Mouse (Mus musculus) forebrain, embryonic 15.5 days (tissue): ENCODE results near the gene Nav2. TPM values are rescaled to one million over a fixed set of nuclear protein-coding genes. Genes with fewer than 3 reads are reported as not detected.
A peak's percentile ranks its signal among the peaks of the same experiment; 100 is the strongest.

Source experiments
- ATAC-seq: fragments of 200-750 bp; cut with Nextera tagmentation; replicated peaks from 2 replicates; pipeline ENCODE4 v1.8.0; 2017; ENCODE audit warnings: mild to moderate bottlenecking, moderate TSS enrichment, moderate library complexity
- H3K27ac ChIP-seq: fragments of 300-500 bp; sonication (generic); replicated peaks from 2 replicates; pipeline ENCODE4 v1.5.1; 2015; ENCODE audit warnings: mild to moderate bottlenecking, inconsistent platforms
- H3K27me3 ChIP-seq: fragments of 300-500 bp; sonication (generic); 2 replicates; pipeline ENCODE4 v1.6.1; 2015; ENCODE audit warnings: inconsistent platforms
- H3K36me3 ChIP-seq: fragments of 300-500 bp; sonication (generic); 2 replicates; pipeline ENCODE4 v1.6.1; 2015; ENCODE audit warnings: mild to moderate bottlenecking, inconsistent platforms
- H3K4me1 ChIP-seq: fragments of 300-500 bp; sonication (generic); 2 replicates; pipeline ENCODE4 v1.6.1; 2015; ENCODE audit warnings: inconsistent platforms
- H3K4me2 ChIP-seq: fragments of 300-500 bp; sonication (generic); replicated peaks from 2 replicates; pipeline ENCODE4 v1.6.1; 2015; ENCODE audit warnings: mild to moderate bottlenecking, inconsistent platforms
- H3K4me3 ChIP-seq: fragments of 300-500 bp; sonication (generic); 2 replicates; pipeline ENCODE4 v1.5.1; 2015; ENCODE audit warnings: mild to moderate bottlenecking, inconsistent platforms
- H3K9ac ChIP-seq: fragments of 300-500 bp; sonication (generic); replicated peaks from 2 replicates; pipeline ENCODE4 v1.6.1; 2015; ENCODE audit warnings: mild to moderate bottlenecking, inconsistent platforms
- H3K9me3 ChIP-seq: fragments of 300-500 bp; sonication (generic); 2 replicates; pipeline ENCODE4 v1.6.1; 2016; ENCODE audit warnings: inconsistent platforms
- WGBS: fragments of 180-500 bp; shearing (Covaris S2); methylation state at CpG from one replicate; pipeline ENCODE4 v1.1.7; 2015; ENCODE audit warnings: mixed read lengths; 5-methylcytosine and 5-hydroxymethylcytosine counted together
- polyA plus RNA-seq: library from polyadenylated mRNA; unstranded; fragments of >200 nt; fragmentation: Nextera tagmentation; extraction: Ambion mirVana; gene quantifications from 2 replicates; pipeline ENCODE4 v1.2.1, GENCODE M21; 2015

Nav2 gene
- polyA plus RNA-seq, 1 experiment from 2014 or later: 27.3 TPM

DNA sequence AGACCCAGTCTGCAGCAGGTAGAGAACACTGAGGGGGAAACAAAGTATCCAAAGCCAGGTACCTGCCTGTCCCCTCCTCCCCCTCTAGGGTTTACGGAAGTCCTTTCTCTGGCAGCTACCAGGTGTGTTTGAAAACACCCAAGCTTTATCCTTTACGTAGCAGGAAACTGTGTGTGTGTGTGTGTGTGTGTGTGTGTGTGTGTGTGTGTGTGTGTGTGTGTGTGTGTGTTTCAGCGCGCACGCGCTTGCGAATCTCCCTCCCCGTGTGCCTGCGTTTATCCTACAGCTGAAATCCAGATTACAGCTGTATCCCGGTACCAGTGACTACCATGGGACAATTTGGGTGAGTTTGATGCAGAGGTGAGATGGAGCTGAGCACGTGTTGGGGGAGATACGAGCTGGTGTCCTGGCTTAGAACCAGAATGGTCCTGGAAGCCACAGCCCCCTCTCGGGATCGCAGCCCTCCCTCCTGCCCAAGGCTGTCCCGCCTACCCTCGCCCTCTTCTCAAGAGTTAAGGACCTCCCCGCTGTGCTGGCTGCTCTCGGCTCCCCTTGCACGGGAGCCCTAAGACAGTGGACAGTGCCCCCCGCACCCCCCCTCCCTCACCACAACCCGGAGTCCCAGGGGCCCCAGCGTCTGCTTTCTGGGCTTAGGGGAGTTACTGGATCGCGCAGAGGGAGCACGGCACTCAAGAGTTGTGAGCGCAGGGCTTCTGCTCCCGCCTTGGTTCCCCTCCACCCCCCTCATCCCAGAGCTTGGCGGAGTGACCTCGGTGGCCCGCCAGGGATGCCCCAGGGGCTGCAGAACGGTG is 395.3 kb downstream of the Nav2 start:
- peak; percentile 66 for ATAC-seq
- Histone ChIP-seq H3K9ac (0 out of 2 replicates have a peak overlapping the region, but pooled peaks have one; percentile 13), H3K36me3 (no peaks in the 10 kb centered on the region), H3K4me1 (peaks cover 14% of the 10 kb centered on the region), H3K9me3 (no peaks in the 10 kb centered on the region), H3K4me3 (peak overlapping the region; percentile 37), H3K27me3 (no peaks in the 10 kb centered on the region), H3K4me2 (peak overlapping the region; percentile 66), H3K27ac (no peak overlapping the region)
- under 1% methylated on average over 31 of the region's 31 CpGs for WGBS

DNA sequence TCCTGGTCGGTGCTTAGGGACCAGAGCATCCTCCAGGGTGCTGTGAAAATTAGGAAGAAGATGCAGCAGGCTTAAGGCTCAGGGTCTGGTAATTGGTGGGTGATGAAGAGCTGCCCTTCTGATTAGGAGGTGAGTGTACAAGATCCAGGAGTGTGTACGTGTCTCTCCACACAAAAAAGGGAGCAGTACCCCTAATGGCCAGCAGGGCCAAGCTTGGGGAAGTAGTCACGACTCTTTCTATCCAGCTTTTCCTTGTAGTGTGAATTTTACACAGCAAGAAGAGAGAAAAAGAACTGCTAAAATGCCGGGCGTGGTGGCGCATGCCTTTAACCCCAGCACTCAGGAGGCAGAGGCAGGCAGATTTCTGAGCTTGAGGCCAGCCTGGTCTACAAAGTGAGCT is 399.2 kb downstream of the Nav2 start:
- 82% methylated on average over 6 of the region's 6 CpGs for WGBS
- H3K9ac ChIP-seq: no peak overlapping the region
- no peaks in the 10 kb centered on the region for H3K27me3 ChIP-seq

DNA sequence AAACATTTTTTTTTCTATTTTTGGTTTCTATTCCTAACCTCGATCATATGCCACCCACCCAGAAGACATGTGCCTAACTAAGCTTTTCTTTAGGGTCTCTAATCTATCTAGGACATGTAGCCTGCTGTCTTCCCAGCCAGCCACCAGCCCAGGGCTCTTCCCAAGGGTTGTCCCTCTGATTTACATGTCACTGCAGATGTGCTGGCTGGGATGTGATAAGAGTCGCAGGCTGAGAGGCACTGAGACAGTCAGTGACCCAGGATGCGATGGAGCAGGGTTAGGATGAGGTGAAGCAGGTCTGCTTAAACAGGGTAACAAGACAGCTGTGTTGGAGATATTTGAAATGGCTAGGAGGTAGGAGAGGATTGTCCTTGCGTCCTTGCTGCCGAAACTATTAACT is 401.2 kb downstream of the Nav2 start:
- Histone ChIP-seq H3K27ac (no peak overlapping the region), H3K9me3 (no peaks in the 10 kb centered on the region), H3K4me1 (peaks cover 4% of the 10 kb centered on the region; the same call in 1 of the 2 replicates), H3K36me3 (no peaks in the 10 kb centered on the region), H3K4me3 (no peak overlapping the region), H3K4me2 (no peak overlapping the region), H3K27me3 (no peaks in the 10 kb centered on the region), H3K9ac (no peak overlapping the region)
- 78% methylated on average over 5 of the region's 5 CpGs for WGBS
- ATAC-seq: no peak

More for the DNA sequence above, 399.2 kb downstream of the Nav2 start:
- Histone ChIP-seq H3K36me3 (no peaks in the 10 kb centered on the region), H3K4me3 (no peak overlapping the region), H3K4me1 (peaks cover 14% of the 10 kb centered on the region), H3K4me2 (no peak overlapping the region), H3K27ac (no peak overlapping the region), H3K9me3 (no peaks in the 10 kb centered on the region)
- no peak for ATAC-seq

DNA sequence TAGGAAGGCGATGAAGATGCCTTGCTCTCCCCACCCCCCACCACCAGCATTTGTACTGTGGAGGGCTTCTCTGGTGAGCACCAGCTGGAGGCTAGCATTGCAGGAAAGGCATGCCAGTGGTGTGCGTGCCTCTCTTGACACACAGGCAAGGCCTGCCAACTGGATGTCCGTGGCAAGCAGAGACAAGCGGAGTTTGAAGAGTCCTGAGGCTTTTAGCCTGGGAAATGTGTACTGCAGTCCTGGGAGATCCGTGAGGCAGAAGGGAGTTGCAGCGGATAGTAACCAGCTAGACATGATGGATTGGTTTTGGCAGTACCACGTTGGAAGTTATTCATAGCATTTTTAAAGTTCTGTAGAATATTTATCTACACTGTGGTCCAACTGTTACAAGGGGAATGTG is 405.4 kb downstream of the Nav2 start:
- Histone ChIP-seq H3K36me3 (no peaks in the 10 kb centered on the region), H3K27me3 (no peaks in the 10 kb centered on the region), H3K4me3 (no peak overlapping the region), H3K4me2 (no peak overlapping the region), H3K9me3 (no peaks in the 10 kb centered on the region), H3K9ac (no peak overlapping the region), H3K27ac (no peak overlapping the region), H3K4me1 (no peaks in the 10 kb centered on the region)
- ATAC-seq: no peak
- WGBS: 81% methylated on average over 7 of the region's 7 CpGs

DNA sequence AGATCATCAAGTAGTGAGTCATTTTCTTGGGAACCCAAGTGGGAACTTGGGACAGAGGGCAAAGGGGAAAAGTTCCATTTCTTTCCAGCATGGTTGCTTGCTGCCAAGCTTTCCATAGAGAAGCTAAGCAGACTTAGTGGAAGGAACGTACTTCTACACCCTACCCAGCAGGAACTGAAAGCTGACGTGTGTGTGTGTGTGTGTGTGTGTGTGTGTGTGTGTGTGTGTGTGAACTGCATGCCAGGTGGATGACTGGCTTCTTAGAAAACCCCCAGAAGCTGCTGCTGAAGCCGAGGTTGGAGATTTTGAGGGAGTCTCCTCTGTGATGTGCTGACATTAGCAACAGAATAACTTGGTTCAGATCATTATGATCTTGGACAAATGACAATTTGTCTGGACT is 406.5 kb downstream of the Nav2 start:
- H3K9ac ChIP-seq: no peak overlapping the region
- no peak overlapping the region for H3K4me3 ChIP-seq
- no peaks in the 10 kb centered on the region for H3K27me3 ChIP-seq
- no peak for ATAC-seq
- H3K9me3 ChIP-seq: no peaks in the 10 kb centered on the region
- no peaks in the 10 kb centered on the region for H3K36me3 ChIP-seq
- no peaks in the 10 kb centered on the region for H3K4me1 ChIP-seq
- no peak overlapping the region for H3K4me2 ChIP-seq
- 76% methylated on average over 3 of the region's 3 CpGs for WGBS
- H3K27ac ChIP-seq: no peak overlapping the region

DNA sequence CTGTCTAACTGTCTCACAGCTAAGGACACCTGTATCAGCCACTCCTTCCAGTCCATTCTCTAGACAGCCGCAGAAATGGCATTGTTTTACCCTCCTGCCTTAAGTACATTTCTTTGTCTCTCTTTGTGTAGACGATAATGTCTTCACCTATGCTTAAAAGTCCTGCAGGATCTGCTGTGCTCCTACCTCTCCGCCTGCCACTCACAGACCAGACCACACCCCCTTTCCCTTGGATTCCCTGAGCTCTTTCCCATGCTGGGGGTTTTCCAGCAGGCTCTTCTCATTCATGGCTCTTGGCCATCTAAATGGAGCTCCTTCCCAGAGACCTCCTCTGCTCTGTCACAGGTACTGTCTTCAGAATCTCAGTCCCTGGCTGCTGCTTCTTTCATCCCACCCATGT is 408.1 kb downstream of the Nav2 start:
- ATAC-seq: no peak
- no peaks in the 10 kb centered on the region for H3K36me3 ChIP-seq
- peaks cover 3% of the 10 kb centered on the region; the same call in 1 of the 2 replicates for H3K4me1 ChIP-seq
- H3K27ac ChIP-seq: no peak overlapping the region
- no peak overlapping the region for H3K9ac ChIP-seq
- H3K4me2 ChIP-seq: no peak overlapping the region
- WGBS: 75% methylated on average over 3 of the region's 3 CpGs
- no peaks in the 10 kb centered on the region for H3K27me3 ChIP-seq
- H3K9me3 ChIP-seq: no peaks in the 10 kb centered on the region
- no peak overlapping the region for H3K4me3 ChIP-seq

DNA sequence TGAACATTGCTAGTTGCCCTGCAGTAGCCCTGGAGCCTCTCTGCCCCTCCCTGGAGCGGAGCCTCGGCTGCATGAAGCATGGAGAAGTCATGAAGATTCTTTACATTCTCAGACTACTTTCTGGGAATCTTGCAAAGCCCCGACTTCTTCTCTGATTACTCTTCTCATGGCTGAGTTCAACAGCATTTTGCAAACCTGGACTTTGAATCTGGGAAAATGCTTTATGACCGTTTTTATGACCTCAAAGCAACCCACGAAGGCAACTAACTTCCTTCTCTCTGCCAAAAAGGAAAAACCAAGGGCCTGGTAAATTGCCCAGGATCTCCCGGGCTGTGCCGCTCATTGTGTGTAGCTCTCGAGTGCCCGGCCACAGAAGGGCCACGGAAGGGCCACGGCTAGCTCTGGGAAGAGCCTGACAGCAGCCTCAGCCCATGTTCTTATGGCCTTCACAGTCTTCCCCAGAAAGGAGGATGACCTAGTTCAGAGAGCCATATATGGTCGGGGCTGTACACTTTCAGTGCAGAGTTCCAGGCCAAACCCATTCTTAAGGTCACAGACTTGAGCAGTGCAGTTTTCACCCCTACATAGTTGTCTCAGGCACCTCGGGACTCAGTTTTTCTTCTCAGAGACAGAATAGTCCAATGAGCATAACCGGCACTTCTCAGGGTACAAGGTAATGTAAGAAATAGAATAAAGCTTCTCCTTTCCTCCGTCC is 409.8 kb downstream of the Nav2 start:
- Histone ChIP-seq H3K4me3 (no peak overlapping the region), H3K27ac (no peak overlapping the region), H3K4me1 (peaks cover 3% of the 10 kb centered on the region; the same call in 1 of the 2 replicates), H3K27me3 (no peaks in the 10 kb centered on the region), H3K36me3 (no peaks in the 10 kb centered on the region), H3K9me3 (no peaks in the 10 kb centered on the region), H3K9ac (no peak overlapping the region), H3K4me2 (no peak overlapping the region)
- WGBS: 92% methylated on average over 15 of the region's 15 CpGs
- ATAC-seq: no peak

DNA sequence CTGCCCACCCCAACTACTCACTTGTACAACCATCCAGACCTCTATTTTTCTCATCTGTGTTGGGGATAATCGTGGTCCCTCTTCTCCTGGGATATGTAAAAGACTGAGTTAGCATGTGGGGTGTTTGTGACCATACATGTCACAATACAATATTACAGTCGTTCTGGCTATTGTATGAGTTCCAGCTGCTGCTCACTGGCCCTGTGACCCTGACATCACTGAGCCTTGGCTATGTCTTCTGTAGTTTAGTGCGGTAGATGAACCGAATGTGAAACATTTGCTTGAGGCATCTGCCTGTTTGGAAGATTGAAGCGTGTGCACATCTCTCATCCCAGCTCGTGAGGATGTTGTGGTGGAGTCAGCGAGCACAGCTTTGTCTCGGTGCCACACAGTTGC is 410.4 kb downstream of the Nav2 start:
- no peaks in the 10 kb centered on the region for H3K9me3 ChIP-seq
- no peak overlapping the region for H3K4me2 ChIP-seq
- H3K27ac ChIP-seq: no peak overlapping the region
- H3K27me3 ChIP-seq: no peaks in the 10 kb centered on the region
- H3K4me3 ChIP-seq: no peak overlapping the region
- H3K9ac ChIP-seq: no peak overlapping the region
- peaks cover 3% of the 10 kb centered on the region; the same call in 1 of the 2 replicates for H3K4me1 ChIP-seq
- WGBS: 87% methylated on average over 8 of the region's 8 CpGs
- no peak for ATAC-seq
- H3K36me3 ChIP-seq: no peaks in the 10 kb centered on the region

DNA sequence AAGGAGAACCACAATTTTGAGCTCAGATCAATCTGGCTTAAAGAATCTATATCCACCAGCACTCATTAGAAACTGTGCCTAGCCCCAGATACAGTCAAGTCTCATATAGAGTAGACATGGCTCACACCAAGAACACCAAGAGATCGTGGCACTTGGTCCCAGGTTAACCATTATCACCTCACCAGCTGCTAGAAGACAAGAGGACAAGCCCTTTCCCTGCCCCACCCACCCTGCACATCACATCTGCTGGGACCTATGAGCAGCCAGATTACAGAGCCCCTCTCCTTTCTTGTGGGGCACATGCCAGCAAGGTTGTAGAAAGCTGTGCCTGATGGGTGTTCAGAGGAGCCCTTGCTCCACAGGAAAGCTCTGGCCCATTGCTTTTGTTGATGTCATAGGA is 411.5 kb downstream of the Nav2 start:
- no peaks in the 10 kb centered on the region for H3K36me3 ChIP-seq
- no peak for ATAC-seq
- peaks cover 3% of the 10 kb centered on the region; the same call in 1 of the 2 replicates for H3K4me1 ChIP-seq
- WGBS: 87% methylated on average over 1 of the region's 1 CpGs
- H3K4me2 ChIP-seq: no peak overlapping the region
- no peaks in the 10 kb centered on the region for H3K27me3 ChIP-seq
- 0 out of 2 replicates have a peak, but pooled peaks cover 3% of the 10 kb centered on the region for H3K9me3 ChIP-seq
- H3K4me3 ChIP-seq: no peak overlapping the region
- no peak overlapping the region for H3K9ac ChIP-seq
- no peak overlapping the region for H3K27ac ChIP-seq

DNA sequence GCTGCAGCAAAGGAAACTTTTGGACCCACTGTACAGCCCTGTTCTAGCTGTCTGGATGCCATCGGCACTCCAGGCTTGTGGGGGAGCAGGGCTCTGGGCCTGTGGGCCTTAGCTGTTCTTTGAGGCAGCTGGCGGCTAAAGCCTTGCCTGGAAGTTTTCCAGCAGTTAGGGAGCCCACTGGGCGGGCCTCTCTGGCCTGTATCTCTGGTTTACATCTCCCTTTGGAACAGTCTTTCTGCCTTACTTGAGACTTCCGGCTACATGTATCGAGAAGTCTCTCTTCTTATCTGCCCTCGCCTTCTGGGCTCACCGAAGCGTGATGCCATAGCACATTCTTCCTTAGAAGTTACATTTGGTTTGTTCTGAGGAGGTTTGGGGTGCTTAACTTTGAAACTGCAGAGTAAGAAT is 412.6 kb downstream of the Nav2 start:
- Histone ChIP-seq H3K9me3 (0 out of 2 replicates have a peak, but pooled peaks cover 3% of the 10 kb centered on the region), H3K4me1 (peaks cover 6% of the 10 kb centered on the region; the same call in 1 of the 2 replicates), H3K27me3 (no peaks in the 10 kb centered on the region), H3K27ac (no peak overlapping the region), H3K4me2 (no peak overlapping the region), H3K9ac (no peak overlapping the region), H3K36me3 (no peaks in the 10 kb centered on the region), H3K4me3 (no peak overlapping the region)
- 70% methylated on average over 8 of the region's 8 CpGs for WGBS
- 0 out of 2 replicates have a peak, but pooled peaks have one; percentile 59 for ATAC-seq

DNA sequence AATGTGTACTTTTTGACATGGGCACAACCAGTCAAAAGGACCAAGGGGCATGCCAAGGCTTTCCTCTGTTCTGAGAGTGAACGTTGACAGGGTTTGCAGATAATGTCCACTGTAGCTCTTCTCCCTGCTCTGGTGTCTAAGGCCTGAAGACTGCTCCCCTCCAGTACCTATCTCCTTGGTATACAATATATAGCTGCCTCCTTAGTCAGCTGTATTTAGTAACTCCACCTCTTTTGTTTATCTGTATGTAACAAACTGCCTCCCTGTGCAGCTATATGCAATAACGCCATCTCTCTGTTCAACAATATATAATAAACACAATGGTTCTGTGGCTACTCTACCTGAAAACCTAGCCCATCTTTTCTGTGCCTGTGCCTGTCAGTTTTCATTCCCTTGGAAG is 413.7 kb downstream of the Nav2 start:
- ATAC-seq: no peak
- no peaks in the 10 kb centered on the region for H3K27me3 ChIP-seq
- H3K9ac ChIP-seq: no peak overlapping the region
- H3K27ac ChIP-seq: no peak overlapping the region
- H3K4me1 ChIP-seq: peaks cover 6% of the 10 kb centered on the region; the same call in 1 of the 2 replicates
- no peaks in the 10 kb centered on the region for H3K36me3 ChIP-seq
- WGBS: 87% methylated on average over 2 of the region's 2 CpGs
- H3K4me3 ChIP-seq: no peak overlapping the region
- 0 out of 2 replicates have a peak, but pooled peaks cover 3% of the 10 kb centered on the region for H3K9me3 ChIP-seq
- no peak overlapping the region for H3K4me2 ChIP-seq

DNA sequence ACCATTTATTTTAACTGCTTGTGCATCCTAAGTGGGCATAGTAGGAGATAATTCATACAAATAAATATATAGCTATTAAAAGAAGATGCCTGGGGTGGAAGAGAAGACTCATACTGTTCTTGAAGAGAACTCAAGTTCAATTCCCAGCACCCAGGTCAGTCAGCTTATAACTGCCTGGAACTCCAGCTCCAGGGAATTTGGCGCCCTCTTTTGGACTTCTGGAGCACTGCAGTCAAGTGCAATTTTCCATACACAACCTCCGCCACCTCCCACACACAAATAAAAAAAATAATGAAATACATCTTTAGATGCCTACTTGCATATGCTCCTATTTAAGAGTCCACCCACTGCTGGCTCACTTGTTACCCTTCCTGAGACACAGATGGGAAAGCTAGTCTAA is 416.1 kb downstream of the Nav2 start:
- no peak for ATAC-seq
- Histone ChIP-seq H3K9ac (no peak overlapping the region), H3K27me3 (no peaks in the 10 kb centered on the region), H3K4me3 (no peak overlapping the region), H3K4me2 (no peak overlapping the region), H3K4me1 (peaks cover 6% of the 10 kb centered on the region; the same call in 1 of the 2 replicates), H3K36me3 (no peaks in the 10 kb centered on the region), H3K9me3 (0 out of 2 replicates have a peak, but pooled peaks cover 3% of the 10 kb centered on the region), H3K27ac (no peak overlapping the region)
- WGBS: 96% methylated on average over 2 of the region's 2 CpGs
